Mouse (Mus musculus): ENCODE measurements around the gene Ccdc17. TPM values are rescaled to one million over a fixed set of nuclear protein-coding genes. Genes with fewer than 3 reads are reported as not detected.

Ccdc17 gene
- total RNA-seq (2014; rRNA removed) (0.44 and 5.1 TPM in 2 replicates), polyA plus RNA-seq (2015; fragmentation: Nextera tagmentation; extraction: Ambion mirVana) (3.2 and 4.1 TPM in 2 replicates)

- H3K9ac ChIP-seq (replicated peaks; ENCODE audit: low read length, poor library complexity, severe bottlenecking), result peak within 1 kb of the TSS; percentile 64
- no peak for DNase-seq (ENCODE audit: low spot score)
- no peak for TF ChIP-seq CTCF (IDR thresholded peaks at IDR 0.05)
- no peak for ATAC-seq (ENCODE audit: low FRiP score)
- no peaks in the 10 kb centered on the region for H3K9me3 ChIP-seq (ENCODE audit: low read length)
- H3K4me3 ChIP-seq (ENCODE audit: low read depth, low read length), result peak within 1 kb of the TSS; percentile 74
- H3K4me2 ChIP-seq (ENCODE audit: low read depth, low read length, poor library complexity, severe bottlenecking), result peak within 1 kb of the TSS; percentile 86
- peaks cover 9% of the 10 kb centered on the region for H3K4me1 ChIP-seq (ENCODE audit: insufficient read depth, low read length)
- WGBS, result 25% methylated on average over 5 of the region's 5 CpGs
- H3K27ac ChIP-seq (ENCODE audit: low read depth, low read length), result peak within 1 kb of the TSS; percentile 88
- H3K36me3 ChIP-seq (ENCODE audit: insufficient read depth, low read length), result peaks cover 22% of the 10 kb centered on the region; the same call in 1 of the 2 replicates
- no peaks in the 10 kb centered on the region for H3K27me3 ChIP-seq (ENCODE audit: insufficient read depth, low read length)
Observed at GRCm38 (mm10) chr4:116596379-116596778, at the start of gene Ccdc17. Gene Ccdc17 (plus strand): TSS chr4:116596654.

- Histone ChIP-seq H3K9ac (replicated peaks; ENCODE audit: low read length, poor library complexity, severe bottlenecking) (no peak overlapping the region), H3K27ac (ENCODE audit: low read depth, low read length) (no peak overlapping the region), H3K4me2 (ENCODE audit: low read depth, low read length, poor library complexity, severe bottlenecking) (no peak overlapping the region), H3K9me3 (ENCODE audit: low read length) (no peaks in the 10 kb centered on the region), H3K36me3 (ENCODE audit: insufficient read depth, low read length) (peaks cover 6% of the 10 kb centered on the region; the same call in 1 of the 2 replicates), H3K4me1 (ENCODE audit: insufficient read depth, low read length) (no peaks in the 10 kb centered on the region), H3K27me3 (ENCODE audit: insufficient read depth, low read length) (no peaks in the 10 kb centered on the region), H3K4me3 (ENCODE audit: low read depth, low read length) (no peak overlapping the region)
- no peak for TF ChIP-seq CTCF (IDR thresholded peaks at IDR 0.05)
- 81% methylated on average over 1 of the region's 1 CpGs for WGBS
- DNase-seq (ENCODE audit: low spot score) (no peak), ATAC-seq (ENCODE audit: low FRiP score) (no peak)
Observed at GRCm38 (mm10) chr4:116550432-116550831, 46.0 kb upstream of the Ccdc17 start.

- no peaks in the 10 kb centered on the region for H3K27me3 ChIP-seq (ENCODE audit: insufficient read depth, low read length)
- ATAC-seq (ENCODE audit: low FRiP score) (no peak), DNase-seq (ENCODE audit: low spot score) (no peak)
- WGBS, result 72% methylated on average over 3 of the region's 3 CpGs
- H3K4me3 ChIP-seq (ENCODE audit: low read depth, low read length), result no peak overlapping the region
- H3K4me1 ChIP-seq (ENCODE audit: insufficient read depth, low read length), result no peaks in the 10 kb centered on the region
- H3K36me3 ChIP-seq (ENCODE audit: insufficient read depth, low read length), result peaks cover 6% of the 10 kb centered on the region; the same call in 1 of the 2 replicates
- TF ChIP-seq CTCF (IDR thresholded peaks at IDR 0.05), result no peak
- no peak overlapping the region for H3K27ac ChIP-seq (ENCODE audit: low read depth, low read length)
- H3K9ac ChIP-seq (replicated peaks; ENCODE audit: low read length, poor library complexity, severe bottlenecking), result no peak overlapping the region
- no peaks in the 10 kb centered on the region for H3K9me3 ChIP-seq (ENCODE audit: low read length)
- H3K4me2 ChIP-seq (ENCODE audit: low read depth, low read length, poor library complexity, severe bottlenecking), result no peak overlapping the region
Observed at GRCm38 (mm10) chr4:116553035-116553434, 43.4 kb upstream of the Ccdc17 start.

GRCm38 (mm10) chr4:116555413-116556300, 40.8 kb upstream of the Ccdc17 start, which contains the start of gene Tmem69:
Gene Tmem69 (minus strand): TSS chr4:116555936.
- Histone ChIP-seq H3K9me3 (ENCODE audit: low read length) (no peaks in the 10 kb centered on the region), H3K27ac (ENCODE audit: low read depth, low read length) (peak within 1 kb of the TSS; percentile 94), H3K27me3 (ENCODE audit: insufficient read depth, low read length) (no peaks in the 10 kb centered on the region), H3K36me3 (ENCODE audit: insufficient read depth, low read length) (peaks cover 6% of the 10 kb centered on the region; the same call in 1 of the 2 replicates), H3K9ac (replicated peaks; ENCODE audit: low read length, poor library complexity, severe bottlenecking) (peak within 1 kb of the TSS; percentile 71), H3K4me3 (ENCODE audit: low read depth, low read length) (peak within 1 kb of the TSS; percentile 94), H3K4me2 (ENCODE audit: low read depth, low read length, poor library complexity, severe bottlenecking) (peak within 1 kb of the TSS; percentile 67), H3K4me1 (ENCODE audit: insufficient read depth, low read length) (0 out of 2 replicates have a peak, but pooled peaks cover 2% of the 10 kb centered on the region)
- TF ChIP-seq CTCF (IDR thresholded peaks at IDR 0.05), result no peak
- ATAC-seq (ENCODE audit: low FRiP score) (no peak), DNase-seq (ENCODE audit: low spot score) (peak; percentile 87)
- 3% methylated on average over 23 of the region's 23 CpGs for WGBS

- Histone ChIP-seq H3K27ac (ENCODE audit: low read depth, low read length) (peak overlapping the region; percentile 94), H3K9ac (replicated peaks; ENCODE audit: low read length, poor library complexity, severe bottlenecking) (peak overlapping the region; percentile 71), H3K9me3 (ENCODE audit: low read length) (no peaks in the 10 kb centered on the region), H3K36me3 (ENCODE audit: insufficient read depth, low read length) (peaks cover 6% of the 10 kb centered on the region; the same call in 1 of the 2 replicates), H3K4me1 (ENCODE audit: insufficient read depth, low read length) (0 out of 2 replicates have a peak, but pooled peaks cover 2% of the 10 kb centered on the region), H3K4me2 (ENCODE audit: low read depth, low read length, poor library complexity, severe bottlenecking) (peak overlapping the region; percentile 67), H3K4me3 (ENCODE audit: low read depth, low read length) (peak overlapping the region; percentile 94), H3K27me3 (ENCODE audit: insufficient read depth, low read length) (no peaks in the 10 kb centered on the region)
- under 1% methylated on average over 28 of the region's 28 CpGs for WGBS
- TF ChIP-seq CTCF (IDR thresholded peaks at IDR 0.05), result peak; percentile 21; the same call in 1 of the 2 replicates
- peak; percentile 97 for ATAC-seq (ENCODE audit: low FRiP score)
- DNase-seq (ENCODE audit: low spot score), result peak; percentile 96
Observed at GRCm38 (mm10) chr4:116556561-116557305, 39.7 kb upstream of the Ccdc17 start.
